Mouse (Mus musculus) right cerebral cortex, postnatal 10 days (tissue): ENCODE data around the gene Oxld1.

Source experiments
- DNase-seq, 2 experiments: peaks; one replicate each; pipeline ENCODE4 v3.0.0; 2021; ENCODE audit warnings: low spot score in 2 of 2

Gene Oxld1

DNA sequence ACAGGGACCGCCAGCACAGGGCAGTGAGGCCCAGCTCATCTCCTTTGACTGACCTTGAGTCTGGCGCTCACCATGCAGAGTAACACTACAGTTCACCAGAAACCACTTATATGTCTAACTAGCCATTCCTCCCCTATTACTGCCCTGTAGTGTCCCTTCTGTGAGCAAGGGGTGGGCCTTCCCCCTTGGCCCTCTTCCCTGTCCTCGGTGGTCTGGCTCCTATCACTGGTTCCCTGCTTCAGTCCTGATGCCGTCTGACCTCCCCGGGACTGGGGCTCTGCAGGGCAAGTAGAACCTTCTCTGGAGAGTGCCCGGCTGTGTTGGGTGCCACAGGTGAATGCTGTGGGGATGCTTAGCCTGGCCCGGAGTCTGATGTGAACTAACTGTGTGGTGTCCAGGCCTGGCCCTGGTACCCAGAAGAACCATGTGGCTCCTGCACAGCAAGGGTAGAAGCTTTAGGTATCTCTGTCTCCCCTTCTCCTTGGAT is 25.6 kb upstream of the Oxld1 start:
- DNase-seq = peak in 1 of 2 experiments; percentile 40

DNA sequence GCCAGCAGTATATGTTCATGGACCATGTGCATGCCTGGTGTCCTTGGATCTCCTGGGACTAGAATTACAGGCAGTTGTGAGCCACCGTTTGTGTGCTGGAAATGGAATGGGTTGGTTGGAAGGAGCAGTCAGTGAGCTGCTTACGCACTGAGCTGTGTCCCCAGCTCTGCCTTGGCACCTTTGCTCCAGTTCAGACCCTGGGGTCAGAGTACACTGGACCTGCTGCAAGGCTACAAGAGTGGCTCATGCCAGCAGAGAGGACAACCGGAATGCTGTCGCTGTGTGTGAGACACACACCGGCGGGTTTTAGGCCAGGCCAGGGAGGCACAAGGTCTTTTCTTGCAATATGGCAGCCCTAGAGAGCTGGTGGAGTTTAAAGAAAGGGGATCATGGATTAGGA is 14.2 kb upstream of the Oxld1 start:
- no peak for DNase-seq

DNA sequence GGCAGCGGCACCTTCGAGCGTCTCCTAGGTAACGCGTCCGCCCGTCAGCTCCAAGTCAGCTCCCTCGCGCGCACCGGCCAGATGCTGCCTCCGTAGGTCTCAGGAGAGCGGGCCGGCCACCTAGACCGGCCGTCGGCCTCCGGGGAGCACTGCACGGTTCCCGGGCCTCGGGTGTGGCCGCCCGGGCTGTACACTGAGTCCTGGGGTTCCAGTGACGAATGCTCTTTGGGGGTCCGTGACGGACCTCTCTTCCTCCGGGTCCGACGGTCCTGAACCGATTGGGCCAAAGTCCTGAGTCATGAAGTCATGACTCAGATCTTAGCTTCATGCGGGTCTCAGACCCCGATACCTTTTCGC is 9.8 kb upstream of the Oxld1 start:
- DNase-seq = no peak

DNA sequence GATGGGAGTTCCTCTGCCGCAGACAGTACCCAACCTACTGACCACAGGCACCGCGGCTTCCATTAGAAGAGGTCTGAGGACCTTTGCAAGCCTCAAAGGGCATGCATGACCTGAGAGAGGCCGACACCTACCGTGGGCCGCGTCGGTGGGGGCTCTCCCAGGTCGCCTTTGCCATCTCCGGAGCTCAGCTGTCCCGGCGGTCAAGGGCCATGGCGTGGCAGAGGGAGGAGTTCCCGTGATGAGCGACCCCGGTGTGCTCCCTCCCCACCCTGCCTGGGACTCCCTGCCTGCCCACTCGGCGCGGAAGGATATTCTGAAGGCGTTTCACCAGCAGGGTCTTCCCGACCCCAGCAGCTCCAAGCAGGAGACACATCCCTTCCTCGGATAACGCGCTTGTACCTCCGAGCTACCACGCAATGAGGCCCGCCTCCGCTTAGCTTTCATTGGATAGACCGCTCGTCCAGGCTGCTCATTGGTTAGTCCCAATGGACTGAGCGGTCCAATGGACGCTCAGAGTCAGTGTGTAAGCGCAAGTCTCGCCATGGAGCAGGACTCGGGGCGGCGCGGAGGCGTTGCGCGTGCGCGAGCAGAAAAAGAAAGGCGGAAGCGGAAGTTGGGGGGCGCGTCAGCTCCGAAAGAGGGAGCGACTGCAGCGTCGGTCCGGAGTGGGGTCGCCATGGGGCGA is 9.3 kb upstream of the Oxld1 start, which contains the start of gene Arl16:
TSS of gene Arl16 (minus strand) at position 557 of the 685 bp plus-strand sequence.
- DNase-seq = peak; percentile 97 to 98

- no peak for DNase-seq
Observed at GRCm38 (mm10) chr11:120465521-120465920, 7.7 kb upstream of the Oxld1 start.

GRCm38 (mm10) chr11:120464365-120464764 is 6.5 kb upstream of the Oxld1 start:
- DNase-seq = no peak

DNA sequence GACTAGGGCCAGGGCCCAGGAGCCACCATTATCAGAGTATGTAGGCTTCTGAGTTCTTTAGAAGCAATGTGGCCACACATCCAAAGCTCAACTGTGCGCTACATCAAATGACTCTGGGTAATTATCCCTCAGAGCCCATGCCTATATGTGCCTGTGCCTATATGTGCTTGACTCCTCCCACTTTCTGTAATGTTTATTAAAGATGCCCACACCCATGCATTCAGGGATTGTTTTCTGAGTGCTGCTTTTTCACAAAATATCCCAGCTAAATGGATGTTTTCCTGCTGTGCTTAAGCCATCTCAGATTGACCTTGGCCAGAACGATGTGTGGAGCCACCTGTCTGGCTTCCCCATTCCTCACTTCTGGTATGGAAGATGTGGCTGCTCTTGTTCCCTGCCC is 5.7 kb upstream of the Oxld1 start:
- no peak for DNase-seq

GRCm38 (mm10) chr11:120458847-120459597 is 1.2 kb upstream of the Oxld1 start:
- DNase-seq = no peak

DNA sequence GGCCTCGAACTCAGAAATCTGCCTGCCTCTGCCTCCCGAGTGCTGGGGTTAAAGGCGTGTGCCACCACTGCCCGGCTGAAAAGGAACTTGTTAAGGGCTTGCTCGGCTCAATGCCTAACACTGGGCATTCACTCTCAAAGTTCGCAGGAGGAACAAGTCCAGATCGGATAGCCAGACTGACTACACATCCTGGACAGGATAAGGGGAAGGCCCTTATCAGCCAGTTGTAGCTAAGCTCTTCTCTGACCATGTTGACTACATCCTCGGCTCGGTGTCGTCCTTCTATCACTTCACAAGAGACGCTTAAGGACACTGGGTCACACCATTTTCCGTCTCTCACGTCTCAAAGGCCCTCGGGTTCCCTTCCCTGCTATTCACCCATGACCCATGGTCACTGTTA is 498 bp downstream of the Oxld1 start:
- no peak for DNase-seq

- no peak for DNase-seq
Observed at GRCm38 (mm10) chr11:120455413-120455812, 2.5 kb downstream of the Oxld1 start.

DNA sequence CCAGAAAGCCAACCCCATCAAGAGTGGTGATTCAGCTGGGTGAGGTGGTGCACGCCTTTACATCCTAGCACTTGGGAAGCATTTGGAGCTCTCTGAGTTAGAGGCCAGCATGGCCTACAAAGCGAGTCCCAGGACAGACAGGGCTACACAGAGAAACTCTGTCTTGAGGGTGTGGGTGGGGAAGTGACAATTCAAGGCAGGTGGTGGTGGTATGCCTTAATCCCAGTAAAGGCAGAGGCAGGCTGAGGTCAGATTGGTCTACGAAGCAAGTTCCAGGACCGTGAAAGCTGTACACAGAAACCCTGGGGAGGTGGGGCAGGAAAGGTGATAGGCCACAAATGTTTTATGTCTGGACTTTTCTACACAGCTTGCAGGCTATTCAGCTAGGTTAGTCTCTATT is 2.9 kb downstream of the Oxld1 start:
- no peak for DNase-seq

DNA sequence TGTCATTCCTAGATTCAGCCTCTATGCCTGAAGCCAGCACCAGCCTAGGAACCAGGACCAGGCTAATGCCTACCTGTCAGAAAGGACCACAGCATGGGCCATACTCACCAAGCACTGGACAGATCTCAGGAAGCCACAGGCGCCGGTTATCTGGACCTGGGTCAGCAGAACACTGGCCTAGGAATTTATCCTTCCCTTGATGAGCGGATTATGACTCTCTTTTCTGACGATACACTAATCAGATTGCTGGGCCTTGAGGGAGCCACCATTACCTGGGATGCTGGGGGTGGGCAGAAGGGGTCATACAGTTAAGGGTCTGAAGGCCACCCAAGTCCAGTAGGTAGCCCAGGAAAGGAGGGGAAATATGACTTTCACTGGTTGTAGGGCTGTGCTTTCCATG is 4.6 kb downstream of the Oxld1 start, which contains the start of gene Pde6g:
TSS of gene Pde6g (minus strand) at position 195 of the 400 bp plus-strand sequence.
- DNase-seq = no peak

- no peak for DNase-seq
Observed at GRCm38 (mm10) chr11:120452246-120452645, 5.6 kb downstream of the Oxld1 start.

GRCm38 (mm10) chr11:120447179-120447578 is 10.7 kb downstream of the Oxld1 start:
- DNase-seq = no peak

GRCm38 (mm10) chr11:120445475-120445874 is 12.4 kb downstream of the Oxld1 start:
- DNase-seq = no peak

DNA sequence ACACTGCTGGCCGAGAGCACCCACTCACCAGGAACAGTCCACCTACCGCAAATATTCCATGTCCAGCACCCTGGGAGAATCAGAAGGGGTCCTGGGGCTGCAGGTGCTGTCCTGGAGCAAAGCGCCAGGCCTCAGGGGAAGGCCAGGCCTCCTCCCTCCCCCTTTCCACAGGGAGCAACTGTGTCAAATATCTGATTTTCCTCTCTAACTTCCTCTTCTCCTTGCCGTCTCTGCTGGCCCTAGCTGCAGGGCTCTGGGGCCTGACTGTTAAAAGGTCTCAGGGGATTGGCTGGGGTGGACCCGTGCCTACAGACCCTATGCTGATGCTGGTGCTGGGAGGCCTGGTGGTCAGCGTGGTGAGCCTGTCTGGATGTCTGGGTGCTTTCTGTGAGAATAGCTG is 13.8 kb downstream of the Oxld1 start:
- DNase-seq = no peak

DNA sequence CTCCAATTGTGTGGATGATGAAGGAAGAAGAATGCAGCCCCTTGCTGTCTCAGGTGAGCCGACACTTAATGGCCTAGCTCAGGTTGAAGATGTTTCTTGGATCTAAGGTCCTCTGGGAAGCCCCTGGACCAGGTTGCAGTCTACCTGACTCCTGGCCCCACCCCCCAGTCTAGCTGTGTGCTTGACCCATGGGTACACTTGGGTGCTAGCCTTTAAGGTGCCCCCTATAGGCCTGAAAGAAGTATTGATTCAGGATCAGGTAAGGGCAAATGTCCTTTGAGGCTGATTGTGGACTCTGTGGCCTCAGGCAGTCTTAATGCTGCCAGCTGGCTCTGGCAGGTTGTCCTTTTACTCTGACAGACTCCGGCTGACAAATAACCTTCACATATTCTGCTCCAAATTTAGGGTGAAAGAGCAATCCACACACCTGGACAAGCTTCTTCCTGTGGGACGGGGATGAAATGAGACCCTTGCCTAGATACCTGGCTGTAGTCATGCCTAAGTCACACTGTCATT is 15.0 kb downstream of the Oxld1 start:
- no peak for DNase-seq

- DNase-seq = no peak
Observed at GRCm38 (mm10) chr11:120442344-120442743, 15.5 kb downstream of the Oxld1 start, which contains the start of gene Tspan10. Tspan10 (plus strand) TSS chr11:120442644.

- no peak for DNase-seq
Observed at GRCm38 (mm10) chr11:120437857-120438385, 19.9 kb downstream of the Oxld1 start.

- DNase-seq = peak; percentile 87 to 91
Observed at GRCm38 (mm10) chr11:120437152-120437856, 20.6 kb downstream of the Oxld1 start, which contains the start of gene Nploc4. Nploc4 (minus strand) TSS chr11:120437708.

DNA sequence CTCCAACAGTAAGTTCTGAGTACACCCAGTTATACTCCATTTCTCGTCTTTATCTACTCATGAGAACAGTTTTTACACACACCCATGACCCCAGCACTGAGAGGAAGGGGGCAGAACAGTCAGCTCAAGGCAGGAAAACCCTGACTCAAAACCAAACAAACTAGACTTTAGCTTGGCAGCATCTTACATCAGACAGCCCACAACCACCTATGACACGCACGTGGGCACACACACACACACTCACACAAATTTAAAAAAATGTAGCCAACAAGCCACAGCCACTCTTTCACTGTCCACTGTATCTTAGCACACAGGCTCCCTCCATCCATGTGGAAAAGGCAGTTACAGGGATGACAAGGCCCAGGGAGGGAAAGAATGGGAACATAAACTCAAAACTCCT is 31.1 kb downstream of the Oxld1 start:
- DNase-seq = no peak
